Mouse (Mus musculus) lung, embryonic 15.5 days (tissue): ENCODE measurements at regions not wholly inside any gene's neighbourhood (a gene's known extent, or its start where the extent isn't known, plus 50 kb on each side); places are given as distances from the start of the nearest gene placed in this dataset.

Source experiments
- ATAC-seq: fragments of 200-750 bp; cut with Nextera tagmentation; 2 replicates; pipeline ENCODE4 v1.8.0; 2017; ENCODE audit warnings: moderate number of reproducible peaks, borderline replicate concordance; ENCODE audit not compliant: low FRiP score, low TSS enrichment; ENCODE audit errors: extremely low read depth
- H3K27ac ChIP-seq: fragments of 300-500 bp; sonication (generic); 2 replicates; pipeline ENCODE4 v1.5.1; 2015; ENCODE audit warnings: moderate library complexity, mild to moderate bottlenecking, inconsistent platforms
- H3K27me3 ChIP-seq: fragments of 300-500 bp; sonication (generic); 2 replicates; pipeline ENCODE4 v1.6.1; 2015; ENCODE audit warnings: inconsistent platforms
- H3K36me3 ChIP-seq: fragments of 300-500 bp; sonication (generic); 2 replicates; pipeline ENCODE4 v1.6.1; 2015; ENCODE audit warnings: inconsistent platforms
- H3K4me1 ChIP-seq: fragments of 300-500 bp; sonication (generic); 2 replicates; pipeline ENCODE4 v1.6.1; 2015; ENCODE audit warnings: inconsistent platforms
- H3K4me2 ChIP-seq: fragments of 300-500 bp; sonication (generic); 2 replicates; pipeline ENCODE4 v1.6.1; 2015; ENCODE audit warnings: inconsistent platforms, mild to moderate bottlenecking, moderate library complexity
- H3K4me3 ChIP-seq: fragments of 300-500 bp; sonication (generic); 2 replicates; pipeline ENCODE4 v1.5.1; 2015; ENCODE audit warnings: mild to moderate bottlenecking, inconsistent platforms
- H3K9ac ChIP-seq: fragments of 300-500 bp; sonication (generic); 2 replicates; pipeline ENCODE4 v1.6.1; 2015; ENCODE audit warnings: inconsistent platforms
- H3K9me3 ChIP-seq: fragments of 300-500 bp; sonication (generic); 2 replicates; pipeline ENCODE4 v1.6.1; 2016; ENCODE audit warnings: inconsistent platforms
- WGBS: fragments of 180-500 bp; shearing (Covaris S2); methylation state at CpG from one replicate; pipeline ENCODE4 v1.1.7; 2015; 5-methylcytosine and 5-hydroxymethylcytosine counted together

GRCm38 (mm10) chr16:78451750-78452149 lies 74.8 kb upstream of the Btg3 start:
- Histone ChIP-seq H3K9me3 (no peaks in the 10 kb centered on the region), H3K4me2 (no peak overlapping the region), H3K9ac (no peak overlapping the region), H3K27ac (no peak overlapping the region), H3K27me3 (no peaks in the 10 kb centered on the region), H3K36me3 (no peaks in the 10 kb centered on the region), H3K4me3 (no peak overlapping the region), H3K4me1 (0 out of 2 replicates have a peak, but pooled peaks cover 4% of the 10 kb centered on the region)
- WGBS: 83% methylated on average over 8 of the region's 8 CpGs
- peak; percentile 31; the same call in 1 of the 2 replicates for ATAC-seq

GRCm38 (mm10) chr16:78451251-78451650 lies 74.3 kb upstream of the Btg3 start:
- H3K4me1 ChIP-seq: 0 out of 2 replicates have a peak, but pooled peaks cover 4% of the 10 kb centered on the region
- 63% methylated on average over 11 of the region's 11 CpGs for WGBS
- no peaks in the 10 kb centered on the region for H3K9me3 ChIP-seq
- no peak for ATAC-seq
- no peak overlapping the region for H3K4me3 ChIP-seq
- H3K27me3 ChIP-seq: no peaks in the 10 kb centered on the region
- no peak overlapping the region for H3K9ac ChIP-seq
- H3K36me3 ChIP-seq: no peaks in the 10 kb centered on the region
- H3K4me2 ChIP-seq: no peak overlapping the region
- H3K27ac ChIP-seq: no peak overlapping the region

DNA sequence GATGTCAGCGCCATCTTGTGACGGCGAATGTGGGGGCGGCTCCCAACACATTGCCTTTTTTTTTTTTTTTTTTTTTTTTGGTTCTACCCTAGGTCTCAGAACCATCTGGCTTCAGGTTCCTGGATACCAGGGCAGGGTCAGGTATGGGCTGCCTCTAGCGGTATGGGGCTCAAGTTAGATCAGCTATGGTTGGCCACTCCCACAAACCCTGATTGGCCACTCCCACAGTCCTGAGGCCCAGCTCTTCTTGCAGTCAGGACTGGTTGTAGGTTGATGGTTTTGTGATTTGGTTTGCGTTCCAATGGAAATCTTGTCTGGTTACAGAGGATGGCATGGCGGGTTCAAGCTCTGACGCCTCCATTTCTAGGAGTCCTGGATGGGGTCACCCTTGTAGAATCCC lies 72.2 kb upstream of the Btg3 start:
- Histone ChIP-seq H3K27me3 (no peaks in the 10 kb centered on the region), H3K27ac (no peak overlapping the region), H3K9me3 (no peaks in the 10 kb centered on the region), H3K9ac (no peak overlapping the region), H3K4me2 (no peak overlapping the region), H3K36me3 (no peaks in the 10 kb centered on the region), H3K4me3 (no peak overlapping the region), H3K4me1 (0 out of 2 replicates have a peak, but pooled peaks cover 4% of the 10 kb centered on the region)
- ATAC-seq: no peak
- 97% methylated on average over 8 of the region's 8 CpGs for WGBS

DNA sequence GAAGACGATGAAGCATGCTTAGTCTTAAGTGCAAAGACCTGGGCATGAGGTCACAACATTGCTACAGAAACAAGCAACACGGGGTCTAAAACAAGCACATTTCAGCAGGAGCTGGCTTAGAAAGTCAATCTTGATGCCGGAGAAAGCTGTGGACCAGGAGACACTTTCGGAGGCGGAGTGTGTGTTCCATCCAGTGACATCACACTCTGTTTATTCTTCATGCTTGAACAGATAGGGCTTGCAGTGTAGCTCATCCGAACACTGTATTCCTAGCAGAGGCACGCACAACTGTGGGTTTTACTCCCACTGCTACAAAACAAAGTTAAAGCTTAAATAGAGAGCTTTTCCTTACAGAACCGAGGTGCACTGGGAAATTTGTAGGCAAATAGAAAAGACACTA lies 66.3 kb upstream of the Btg3 start:
- Histone ChIP-seq H3K27ac (no peak overlapping the region), H3K27me3 (no peaks in the 10 kb centered on the region), H3K4me1 (no peaks in the 10 kb centered on the region), H3K36me3 (no peaks in the 10 kb centered on the region), H3K9me3 (no peaks in the 10 kb centered on the region), H3K4me2 (no peak overlapping the region), H3K9ac (no peak overlapping the region), H3K4me3 (no peak overlapping the region)
- ATAC-seq: no peak
- WGBS: 85% methylated on average over 8 of the region's 8 CpGs

GRCm38 (mm10) chr16:78442830-78443229 lies 65.8 kb upstream of the Btg3 start:
- no peak overlapping the region for H3K9ac ChIP-seq
- no peak overlapping the region for H3K4me3 ChIP-seq
- no peaks in the 10 kb centered on the region for H3K9me3 ChIP-seq
- no peak overlapping the region for H3K4me2 ChIP-seq
- no peak for ATAC-seq
- H3K4me1 ChIP-seq: no peaks in the 10 kb centered on the region
- H3K27me3 ChIP-seq: no peaks in the 10 kb centered on the region
- 81% methylated on average over 7 of the region's 7 CpGs for WGBS
- H3K36me3 ChIP-seq: no peaks in the 10 kb centered on the region
- H3K27ac ChIP-seq: no peak overlapping the region

- WGBS: 83% methylated on average over 6 of the region's 6 CpGs
- H3K4me2 ChIP-seq: no peak overlapping the region
- ATAC-seq: no peak
Measured at GRCm38 (mm10) chr16:78441961-78442360, 65.0 kb upstream of the Btg3 start.

DNA sequence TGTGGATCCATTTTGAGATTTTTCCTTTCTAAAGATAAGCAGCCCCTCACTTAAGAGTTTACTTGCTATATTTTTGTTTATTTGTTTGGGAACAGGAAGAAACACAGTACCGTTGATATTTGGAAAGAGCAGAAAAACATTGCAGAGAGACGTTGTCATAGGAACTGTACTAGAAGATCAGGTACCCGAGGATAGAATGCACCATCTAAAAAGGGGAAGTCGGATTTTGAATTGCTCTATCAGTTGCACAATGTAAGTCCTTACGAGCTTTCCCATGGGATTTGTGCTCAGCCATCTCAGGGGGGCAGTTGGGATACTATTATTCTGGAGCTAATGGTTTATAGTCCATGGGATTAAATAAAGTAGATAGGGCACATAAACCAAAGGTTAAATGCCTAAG lies 58.7 kb upstream of the Btg3 start:
- no peak overlapping the region for H3K4me3 ChIP-seq
- no peak overlapping the region for H3K9ac ChIP-seq
- no peak for ATAC-seq
- no peak overlapping the region for H3K27ac ChIP-seq
- no peaks in the 10 kb centered on the region for H3K36me3 ChIP-seq
- WGBS: 64% methylated on average over 5 of the region's 5 CpGs
- H3K4me2 ChIP-seq: no peak overlapping the region
- no peaks in the 10 kb centered on the region for H3K9me3 ChIP-seq
- H3K4me1 ChIP-seq: no peaks in the 10 kb centered on the region
- H3K27me3 ChIP-seq: no peaks in the 10 kb centered on the region

More at GRCm38 (mm10) chr16:78441961-78442360, 65.0 kb upstream of the Btg3 start:
- Histone ChIP-seq H3K4me3 (no peak overlapping the region), H3K9me3 (no peaks in the 10 kb centered on the region), H3K27me3 (no peaks in the 10 kb centered on the region), H3K27ac (no peak overlapping the region), H3K36me3 (no peaks in the 10 kb centered on the region), H3K4me1 (no peaks in the 10 kb centered on the region), H3K9ac (no peak overlapping the region)

DNA sequence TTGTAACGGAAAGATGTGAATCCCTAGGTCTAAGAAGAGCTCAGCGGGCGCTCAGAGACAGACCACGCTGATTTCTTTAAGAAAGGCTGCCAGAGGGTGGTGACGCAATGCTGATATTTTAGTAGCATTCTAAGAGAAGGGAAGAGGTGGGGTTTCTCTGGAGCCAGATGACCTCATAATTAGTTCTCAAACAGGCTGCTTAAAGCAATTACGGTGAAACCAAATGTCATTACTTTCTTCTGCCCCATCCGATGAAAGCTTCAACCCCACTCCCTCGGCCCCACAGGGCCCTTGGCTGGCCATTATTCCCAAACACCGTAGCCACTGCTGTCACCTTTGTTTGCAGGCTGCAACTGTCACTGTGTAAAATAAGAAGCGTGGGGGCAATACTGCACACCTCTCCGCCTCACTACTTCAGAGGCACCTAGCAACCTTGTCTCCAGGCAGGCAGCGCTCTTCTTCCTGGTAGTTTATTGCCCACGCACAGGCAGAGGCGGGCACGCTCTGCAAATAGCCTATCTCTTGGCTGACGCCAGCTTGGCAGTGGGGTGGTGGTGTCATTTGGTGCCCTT lies 50.6 kb upstream of the Btg3 start:
- H3K4me3 ChIP-seq: no peak overlapping the region
- no peaks in the 10 kb centered on the region for H3K36me3 ChIP-seq
- no peaks in the 10 kb centered on the region for H3K27me3 ChIP-seq
- no peak; the same call in 1 of the 2 replicates for ATAC-seq
- no peak overlapping the region for H3K27ac ChIP-seq
- H3K9ac ChIP-seq: no peak overlapping the region
- no peaks in the 10 kb centered on the region for H3K9me3 ChIP-seq
- 0 out of 2 replicates have a peak, but pooled peaks cover 4% of the 10 kb centered on the region for H3K4me1 ChIP-seq
- WGBS: 32% methylated on average over 16 of the region's 16 CpGs
- H3K4me2 ChIP-seq: peak overlapping the region; percentile 30
